Mouse (Mus musculus): ENCODE measurements around the gene Lmo2. TPM values are rescaled to one million over a fixed set of nuclear protein-coding genes. Genes with fewer than 3 reads are reported as not detected.

Gene Lmo2
- polyA plus RNA-seq, 1 experiment from 2014 or later = 20.0 TPM

GRCm38 (mm10) chr2:103930306-103931019 is 27.3 kb upstream of the Lmo2 start:
- H3K27me3 ChIP-seq = no peaks in the 10 kb centered on the region
- peak overlapping the region; percentile 31 for H3K27ac ChIP-seq
- no peaks in the 10 kb centered on the region for H3K36me3 ChIP-seq
- no peak overlapping the region; the same call in 1 of the 2 replicates for H3K4me2 ChIP-seq
- no peak overlapping the region for H3K9ac ChIP-seq (replicated peaks)
- H3K4me3 ChIP-seq (replicated peaks) = no peak overlapping the region
- no peaks in the 10 kb centered on the region for H3K9me3 ChIP-seq
- WGBS = 20% methylated on average over 13 of the region's 13 CpGs
- H3K4me1 ChIP-seq (replicated peaks) = peaks cover 39% of the 10 kb centered on the region
- no peak for ATAC-seq (ENCODE audit: insufficient number of reproducible peaks, insufficient read depth, low FRiP score, low TSS enrichment, low read depth)

- ATAC-seq (ENCODE audit: insufficient number of reproducible peaks, insufficient read depth, low FRiP score, low TSS enrichment, low read depth) = no peak
- H3K4me1 ChIP-seq (replicated peaks) = peaks cover 39% of the 10 kb centered on the region
- H3K9ac ChIP-seq (replicated peaks) = no peak overlapping the region
- H3K36me3 ChIP-seq = no peaks in the 10 kb centered on the region
- H3K27me3 ChIP-seq = no peaks in the 10 kb centered on the region
- 57% methylated on average over 7 of the region's 7 CpGs for WGBS
- H3K4me2 ChIP-seq = no peak overlapping the region
- H3K4me3 ChIP-seq (replicated peaks) = no peak overlapping the region
- no peaks in the 10 kb centered on the region for H3K9me3 ChIP-seq
- H3K27ac ChIP-seq = no peak overlapping the region
Measured at GRCm38 (mm10) chr2:103931511-103931911, 26.3 kb upstream of the Lmo2 start.

- ATAC-seq (ENCODE audit: insufficient number of reproducible peaks, insufficient read depth, low FRiP score, low TSS enrichment, low read depth) = no peak
- H3K9ac ChIP-seq (replicated peaks) = no peak overlapping the region
- H3K4me2 ChIP-seq = no peak overlapping the region
- no peak overlapping the region for H3K4me3 ChIP-seq (replicated peaks)
- no peaks in the 10 kb centered on the region for H3K27me3 ChIP-seq
- H3K9me3 ChIP-seq = no peaks in the 10 kb centered on the region
- H3K27ac ChIP-seq = no peak overlapping the region
- WGBS = 68% methylated on average over 2 of the region's 2 CpGs
- H3K36me3 ChIP-seq = no peaks in the 10 kb centered on the region
- H3K4me1 ChIP-seq (replicated peaks) = peaks cover 39% of the 10 kb centered on the region
Measured at GRCm38 (mm10) chr2:103932025-103932424, 25.8 kb upstream of the Lmo2 start.

GRCm38 (mm10) chr2:103932480-103932879 is 25.3 kb upstream of the Lmo2 start:
- peaks cover 38% of the 10 kb centered on the region for H3K4me1 ChIP-seq (replicated peaks)

GRCm38 (mm10) chr2:103934270-103934669 is 23.5 kb upstream of the Lmo2 start:
- ATAC-seq (ENCODE audit: insufficient number of reproducible peaks, insufficient read depth, low FRiP score, low TSS enrichment, low read depth) = no peak
- Histone ChIP-seq H3K4me1 (replicated peaks) (peaks cover 28% of the 10 kb centered on the region), H3K9ac (replicated peaks) (no peak overlapping the region), H3K36me3 (no peaks in the 10 kb centered on the region), H3K27ac (no peak overlapping the region), H3K27me3 (no peaks in the 10 kb centered on the region), H3K9me3 (no peaks in the 10 kb centered on the region), H3K4me2 (no peak overlapping the region), H3K4me3 (replicated peaks) (no peak overlapping the region)
- 70% methylated on average over 7 of the region's 7 CpGs for WGBS

More at GRCm38 (mm10) chr2:103932480-103932879, 25.3 kb upstream of the Lmo2 start:
- H3K27me3 ChIP-seq = no peaks in the 10 kb centered on the region
- no peak overlapping the region for H3K27ac ChIP-seq
- WGBS = 71% methylated on average over 9 of the region's 9 CpGs
- ATAC-seq (ENCODE audit: insufficient number of reproducible peaks, insufficient read depth, low FRiP score, low TSS enrichment, low read depth) = no peak
- no peak overlapping the region for H3K9ac ChIP-seq (replicated peaks)
- H3K4me2 ChIP-seq = no peak overlapping the region
- H3K4me3 ChIP-seq (replicated peaks) = no peak overlapping the region
- H3K9me3 ChIP-seq = no peaks in the 10 kb centered on the region
- H3K36me3 ChIP-seq = no peaks in the 10 kb centered on the region

- Histone ChIP-seq H3K4me3 (replicated peaks) (no peak overlapping the region), H3K4me2 (no peak overlapping the region), H3K36me3 (no peaks in the 10 kb centered on the region), H3K27me3 (no peaks in the 10 kb centered on the region), H3K27ac (no peak overlapping the region), H3K9me3 (no peaks in the 10 kb centered on the region), H3K4me1 (replicated peaks) (peaks cover 26% of the 10 kb centered on the region), H3K9ac (replicated peaks) (no peak overlapping the region)
- WGBS = 69% methylated on average over 3 of the region's 3 CpGs
- no peak for ATAC-seq (ENCODE audit: insufficient number of reproducible peaks, insufficient read depth, low FRiP score, low TSS enrichment, low read depth)
Measured at GRCm38 (mm10) chr2:103934670-103935069, 23.1 kb upstream of the Lmo2 start.

- H3K9me3 ChIP-seq = no peaks in the 10 kb centered on the region
- peaks cover 14% of the 10 kb centered on the region for H3K4me1 ChIP-seq (replicated peaks)
- no peak overlapping the region for H3K27ac ChIP-seq
- H3K27me3 ChIP-seq = no peaks in the 10 kb centered on the region
- H3K9ac ChIP-seq (replicated peaks) = no peak overlapping the region
- 77% methylated on average over 10 of the region's 10 CpGs for WGBS
- no peak for ATAC-seq (ENCODE audit: insufficient number of reproducible peaks, insufficient read depth, low FRiP score, low TSS enrichment, low read depth)
- no peak overlapping the region for H3K4me2 ChIP-seq
- no peaks in the 10 kb centered on the region for H3K36me3 ChIP-seq
- H3K4me3 ChIP-seq (replicated peaks) = no peak overlapping the region
Measured at GRCm38 (mm10) chr2:103935691-103936435, 21.9 kb upstream of the Lmo2 start.

- Histone ChIP-seq H3K4me3 (replicated peaks) (no peak overlapping the region), H3K4me2 (no peak overlapping the region), H3K4me1 (replicated peaks) (0 out of 2 replicates have a peak, but pooled peaks cover 6% of the 10 kb centered on the region), H3K9ac (replicated peaks) (no peak overlapping the region), H3K27ac (no peak overlapping the region), H3K9me3 (no peaks in the 10 kb centered on the region), H3K36me3 (no peaks in the 10 kb centered on the region), H3K27me3 (no peaks in the 10 kb centered on the region)
- 88% methylated on average over 2 of the region's 2 CpGs for WGBS
- ATAC-seq (ENCODE audit: insufficient number of reproducible peaks, insufficient read depth, low FRiP score, low TSS enrichment, low read depth) = no peak
Measured at GRCm38 (mm10) chr2:103936666-103937065, 21.1 kb upstream of the Lmo2 start.

- Histone ChIP-seq H3K9ac (replicated peaks) (no peak overlapping the region), H3K4me2 (no peak overlapping the region), H3K27me3 (no peaks in the 10 kb centered on the region), H3K27ac (no peak overlapping the region), H3K4me3 (replicated peaks) (no peak overlapping the region), H3K4me1 (replicated peaks) (0 out of 2 replicates have a peak, but pooled peaks cover 3% of the 10 kb centered on the region), H3K36me3 (no peaks in the 10 kb centered on the region), H3K9me3 (no peaks in the 10 kb centered on the region)
- WGBS = 81% methylated on average over 2 of the region's 2 CpGs
- ATAC-seq (ENCODE audit: insufficient number of reproducible peaks, insufficient read depth, low FRiP score, low TSS enrichment, low read depth) = no peak
Measured at GRCm38 (mm10) chr2:103937670-103938069, 20.1 kb upstream of the Lmo2 start.

GRCm38 (mm10) chr2:103938573-103938972 is 19.2 kb upstream of the Lmo2 start:
- Histone ChIP-seq H3K4me1 (replicated peaks) (0 out of 2 replicates have a peak, but pooled peaks cover 3% of the 10 kb centered on the region), H3K9me3 (no peaks in the 10 kb centered on the region), H3K36me3 (no peaks in the 10 kb centered on the region), H3K27me3 (no peaks in the 10 kb centered on the region), H3K27ac (no peak overlapping the region), H3K9ac (replicated peaks) (no peak overlapping the region), H3K4me3 (replicated peaks) (no peak overlapping the region), H3K4me2 (no peak overlapping the region)
- WGBS = 71% methylated on average over 1 of the region's 1 CpGs
- ATAC-seq (ENCODE audit: insufficient number of reproducible peaks, insufficient read depth, low FRiP score, low TSS enrichment, low read depth) = no peak

- Histone ChIP-seq H3K4me2 (no peak overlapping the region), H3K36me3 (no peaks in the 10 kb centered on the region), H3K4me3 (replicated peaks) (no peak overlapping the region), H3K4me1 (replicated peaks) (0 out of 2 replicates have a peak, but pooled peaks cover 3% of the 10 kb centered on the region), H3K9ac (replicated peaks) (no peak overlapping the region), H3K27ac (no peak overlapping the region), H3K9me3 (no peaks in the 10 kb centered on the region), H3K27me3 (no peaks in the 10 kb centered on the region)
- no peak for ATAC-seq (ENCODE audit: insufficient number of reproducible peaks, insufficient read depth, low FRiP score, low TSS enrichment, low read depth)
Measured at GRCm38 (mm10) chr2:103939003-103939402, 18.8 kb upstream of the Lmo2 start.
